Mouse (Mus musculus) gastrocnemius, postnatal 10 days (tissue): ENCODE data around the gene Crk. TPM values are rescaled to one million over a fixed set of nuclear protein-coding genes. Genes with fewer than 3 reads are reported as not detected.

Experiments
- DNase-seq: peaks from one replicate; pipeline ENCODE4 v3.0.0; 2021; ENCODE audit warnings: mixed read lengths
- long read RNA-seq, 2 experiments: library from polyadenylated mRNA; stranded (forward); transcript quantifications; one replicate each; pipeline ENCODE4 v2.0.0; 2021
- total RNA-seq, 2 experiments: library from RNA; stranded (reverse); gene quantifications; 2 replicates each; pipeline ENCODE4 v1.2.3; 2021

The Crk gene
- 10 to 100 TPM; 53.0 to 59.8 TPM for total RNA-seq
- long read RNA-seq, experiment 1, full-length matches to known transcripts, result 42 of 51 reads
- long read RNA-seq, experiment 1, partial matches to known transcripts, result 7 of 51 reads
- long read RNA-seq, experiment 1, other reads (novel, unspliced or antisense), result 2 of 51 reads
- long read RNA-seq, experiment 2, full-length matches to known transcripts, result 20 of 25 reads
- long read RNA-seq, experiment 2, partial matches to known transcripts, result 4 of 25 reads
- long read RNA-seq, experiment 2, other reads (novel, unspliced or antisense), result 1 of 25 reads

DNA sequence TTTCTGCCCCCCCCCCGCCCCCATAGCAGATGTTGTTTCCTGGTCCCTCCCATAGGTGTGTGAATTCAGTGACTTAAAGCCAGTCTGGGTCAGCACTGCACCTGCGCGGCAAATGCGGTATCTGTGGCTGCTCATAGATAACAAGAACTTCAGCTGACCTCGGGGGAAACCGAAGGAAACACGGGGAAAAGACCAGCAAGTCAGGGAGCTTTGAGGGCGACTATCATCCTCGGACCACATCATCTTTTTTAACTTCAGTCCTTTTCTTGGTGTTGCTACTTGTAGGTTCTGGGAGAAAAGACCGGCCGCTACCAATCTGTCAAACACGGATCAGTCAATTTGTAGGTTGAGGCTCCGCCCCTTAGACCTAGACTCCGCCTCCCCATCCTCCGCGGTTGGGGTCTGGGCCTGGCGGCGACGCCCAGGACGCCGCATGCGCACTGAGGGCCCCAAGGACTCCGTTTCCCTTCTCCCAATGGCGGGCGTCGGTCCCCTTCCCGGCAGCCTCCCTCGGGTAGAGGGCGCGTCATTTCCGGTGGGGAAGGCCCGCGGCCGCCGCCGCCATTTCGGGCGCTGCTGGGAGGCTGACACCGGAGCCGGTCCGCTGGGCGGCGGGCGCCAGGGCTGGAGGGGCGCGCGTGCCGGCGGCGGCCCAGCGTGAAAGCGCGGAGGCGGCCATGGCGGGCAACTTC is at the start of gene Crk:
TSS of gene Crk (plus strand) at position 513 of the 692 bp plus-strand sequence.
- peak; percentile 99 for DNase-seq

DNA sequence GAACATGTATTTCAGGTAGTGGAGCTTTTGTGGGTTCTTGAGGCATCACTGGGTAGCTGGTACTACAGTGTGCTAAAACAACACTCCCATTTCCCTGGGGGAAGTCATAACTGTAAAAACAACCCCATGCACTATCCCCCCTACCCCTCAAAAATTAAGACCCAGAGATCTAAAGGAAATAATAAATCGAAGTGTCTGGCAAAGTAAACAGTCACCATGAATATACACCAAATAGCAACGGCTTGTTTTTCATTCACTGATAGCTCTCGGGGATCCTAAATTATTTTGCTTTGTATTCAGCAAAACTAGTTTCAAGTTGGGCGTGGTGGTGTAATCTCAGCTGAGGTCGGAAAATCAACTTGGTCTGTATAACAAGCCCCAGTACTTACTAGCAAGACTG is 49.0 kb upstream of the Crk start:
- DNase-seq, result no peak

DNA sequence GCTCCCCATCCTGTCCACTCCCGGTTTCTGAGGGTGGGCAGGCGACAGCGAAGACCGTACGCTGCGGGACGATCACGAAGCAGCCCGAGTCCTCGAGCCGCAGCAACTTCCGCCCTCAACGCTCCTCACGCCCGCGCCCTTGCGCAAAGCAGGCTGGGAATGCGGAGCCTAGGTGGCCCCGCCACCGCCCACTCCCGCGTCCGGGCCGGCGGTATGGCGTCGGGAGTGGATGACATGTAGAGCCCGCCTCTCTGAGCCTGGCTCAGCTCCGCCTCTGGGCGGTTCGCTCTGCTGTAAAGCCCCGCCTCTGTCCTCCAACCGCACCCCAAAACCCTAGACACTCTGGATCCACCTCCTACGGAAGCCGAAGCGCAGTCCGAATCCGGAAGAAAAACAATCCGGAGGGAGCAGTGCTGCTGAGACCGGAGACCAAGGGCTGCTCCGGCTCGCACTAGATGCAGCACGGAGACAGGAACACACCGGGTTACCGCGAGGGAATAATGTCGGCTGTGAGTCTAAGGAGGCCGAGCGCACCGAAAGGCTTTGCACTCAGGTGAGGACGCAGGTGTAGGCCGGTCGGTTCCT is 48.3 kb upstream of the Crk start, which contains the start of gene Inpp5k:
TSS of gene Inpp5k (plus strand) at position 344 of the 585 bp plus-strand sequence.
- DNase-seq, result peak; percentile 90

GRCm38 (mm10) chr11:75631561-75632225 is 47.4 kb upstream of the Crk start:
- DNase-seq, result no peak

- DNase-seq, result no peak
Observed at GRCm38 (mm10) chr11:75632921-75633320, 46.1 kb upstream of the Crk start.

DNA sequence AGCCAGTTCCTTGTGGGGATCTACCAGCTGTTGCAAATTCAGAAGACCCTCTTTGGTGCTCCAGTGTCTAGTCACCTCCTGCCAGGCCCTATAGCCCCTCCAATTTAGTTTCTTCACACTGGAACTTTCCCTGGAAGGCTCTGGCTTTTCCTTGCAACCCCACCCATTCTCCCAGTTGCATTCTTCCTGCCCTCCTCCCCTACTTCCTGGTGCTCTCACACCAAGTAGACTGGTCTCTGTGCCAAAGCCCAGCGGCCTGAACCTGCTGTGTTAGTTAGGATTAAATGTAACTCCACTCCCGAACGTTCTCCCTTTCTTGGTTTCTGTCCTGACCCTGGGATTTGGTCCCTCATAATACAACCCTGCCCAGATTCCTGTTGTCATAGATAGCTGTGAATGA is 44.3 kb upstream of the Crk start:
- DNase-seq, result no peak

DNA sequence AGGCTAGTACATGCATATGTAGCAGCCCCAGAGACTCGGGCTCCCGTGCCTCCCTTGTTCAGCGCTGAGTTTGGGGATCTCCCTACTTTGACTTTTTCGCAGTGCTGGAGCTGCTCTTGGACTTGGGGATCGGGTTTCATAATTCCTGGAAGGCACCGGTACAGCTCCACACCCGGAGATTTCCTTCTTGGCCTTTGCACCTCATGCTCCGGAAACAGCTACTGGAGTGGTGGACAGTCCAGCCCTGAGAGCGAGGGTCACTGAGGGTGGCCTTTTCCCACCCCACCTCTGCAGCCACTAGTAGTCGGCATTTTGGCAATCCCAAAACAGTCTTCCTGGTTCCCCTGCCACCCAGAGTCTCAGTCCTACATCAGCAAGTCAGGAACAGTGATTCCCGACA is 43.7 kb upstream of the Crk start:
- DNase-seq, result no peak

DNA sequence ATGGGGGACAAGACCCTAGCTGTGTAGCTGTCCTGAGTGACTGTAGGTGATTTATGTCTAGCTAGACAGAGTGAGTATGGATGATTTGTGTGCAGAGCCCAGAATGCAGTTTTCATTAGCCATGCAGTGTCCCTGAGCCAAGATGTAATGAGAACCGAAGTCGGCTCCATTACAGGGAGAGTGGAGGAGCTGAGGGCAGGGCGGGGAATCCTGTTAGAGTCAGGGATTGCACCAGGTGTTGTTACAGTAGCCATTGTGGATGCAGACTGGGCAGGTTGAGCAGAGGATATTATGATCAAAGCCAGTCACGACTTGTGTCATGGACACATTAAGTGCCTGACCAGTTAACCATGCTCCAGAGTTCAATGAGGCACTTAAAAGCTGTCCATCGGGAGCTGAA is 35.7 kb upstream of the Crk start:
- DNase-seq, result no peak

GRCm38 (mm10) chr11:75644684-75645083 is 34.4 kb upstream of the Crk start:
- DNase-seq, result no peak

DNA sequence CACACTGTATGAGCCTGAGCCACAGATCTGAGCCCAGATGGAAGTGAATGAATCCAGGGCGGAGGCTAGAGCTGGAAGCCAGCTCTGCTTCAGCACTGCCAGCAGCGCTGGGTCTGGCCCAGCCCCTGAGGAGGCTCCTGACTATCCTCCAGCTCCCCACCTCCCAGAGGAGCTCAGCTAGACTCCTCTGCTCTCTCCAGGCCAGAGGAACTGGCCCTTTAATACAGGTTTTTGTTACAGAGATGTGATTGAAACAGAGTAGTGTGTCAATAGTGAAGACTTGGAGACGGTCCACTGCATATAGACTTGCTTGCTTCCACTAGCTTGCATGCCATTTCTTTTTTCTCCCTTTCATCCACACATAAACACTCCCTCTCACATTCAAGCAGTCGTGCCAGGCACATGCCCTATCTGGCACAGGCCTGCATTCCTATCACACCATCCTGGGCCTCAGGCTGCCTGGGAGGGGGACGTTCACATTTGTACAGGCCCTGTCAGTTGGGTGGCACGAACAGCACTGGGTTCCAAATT is 31.3 kb upstream of the Crk start:
- DNase-seq, result peak; percentile 68

- no peak for DNase-seq
Observed at GRCm38 (mm10) chr11:75649155-75649561, 29.9 kb upstream of the Crk start.

DNA sequence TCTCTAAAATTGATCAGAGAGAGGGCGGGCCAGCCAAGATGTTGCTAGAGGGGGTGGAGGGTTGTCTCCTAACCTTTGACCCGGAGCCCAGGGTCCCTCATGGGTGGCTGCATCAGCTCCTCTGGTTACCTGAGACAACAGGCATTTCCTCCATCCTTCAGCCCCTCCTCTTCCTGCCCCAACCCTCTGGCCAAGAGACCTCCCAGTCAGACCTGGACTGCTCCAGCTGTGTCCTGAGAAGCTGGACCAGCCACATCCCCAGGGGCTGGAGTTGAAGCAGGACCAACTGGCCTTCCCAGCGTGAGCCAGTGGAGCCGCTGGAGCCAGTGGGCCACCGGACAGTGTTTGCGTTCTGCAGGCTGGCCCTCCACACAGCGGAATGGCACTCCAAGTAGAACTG is 28.7 kb upstream of the Crk start, which contains the start of gene Myo1c:
TSS of gene Myo1c (plus strand) at position 194 of the 400 bp plus-strand sequence.
- DNase-seq, result peak; percentile 64

GRCm38 (mm10) chr11:75650958-75651425 is 28.1 kb upstream of the Crk start:
- no peak for DNase-seq

DNA sequence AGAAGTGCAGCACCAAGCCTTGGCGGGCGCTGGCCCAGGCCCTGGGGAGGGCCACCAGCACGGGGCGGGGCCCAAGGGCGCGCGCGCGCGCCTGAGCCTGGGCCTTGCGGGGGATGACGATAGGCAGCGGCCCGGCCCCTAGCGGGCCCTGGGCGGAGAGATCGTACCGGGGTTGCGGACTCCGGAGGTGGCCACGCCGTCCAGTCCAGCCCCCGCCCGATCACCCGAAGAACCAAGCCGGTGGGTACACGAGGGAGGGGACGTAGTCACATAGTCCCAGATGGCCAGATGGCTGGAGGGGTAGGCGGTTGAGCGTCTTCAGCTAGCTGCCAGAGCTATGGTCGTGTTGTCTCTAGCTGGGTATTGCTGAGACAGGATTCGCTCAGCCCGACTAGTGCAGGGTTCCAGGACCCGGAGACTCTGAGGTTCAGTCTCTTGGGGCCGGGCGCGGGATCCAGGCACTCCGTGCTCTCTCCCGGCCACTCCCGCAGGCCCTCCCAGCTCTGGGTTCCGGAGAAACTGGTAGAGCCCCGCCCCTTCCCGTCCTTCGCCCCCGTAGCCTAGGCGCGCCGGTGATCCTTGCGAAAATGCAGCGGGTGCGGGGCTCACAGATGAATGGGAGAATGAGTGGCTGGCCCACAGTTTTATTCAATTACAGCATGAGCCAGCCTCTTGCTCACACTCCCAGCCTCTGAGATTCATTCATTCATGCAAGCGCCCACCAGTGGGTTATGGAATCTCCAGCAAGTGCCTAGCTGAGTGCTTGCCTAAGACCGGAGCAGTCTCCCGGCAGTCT is 27.4 kb upstream of the Crk start:
- DNase-seq, result peak; percentile 81

DNA sequence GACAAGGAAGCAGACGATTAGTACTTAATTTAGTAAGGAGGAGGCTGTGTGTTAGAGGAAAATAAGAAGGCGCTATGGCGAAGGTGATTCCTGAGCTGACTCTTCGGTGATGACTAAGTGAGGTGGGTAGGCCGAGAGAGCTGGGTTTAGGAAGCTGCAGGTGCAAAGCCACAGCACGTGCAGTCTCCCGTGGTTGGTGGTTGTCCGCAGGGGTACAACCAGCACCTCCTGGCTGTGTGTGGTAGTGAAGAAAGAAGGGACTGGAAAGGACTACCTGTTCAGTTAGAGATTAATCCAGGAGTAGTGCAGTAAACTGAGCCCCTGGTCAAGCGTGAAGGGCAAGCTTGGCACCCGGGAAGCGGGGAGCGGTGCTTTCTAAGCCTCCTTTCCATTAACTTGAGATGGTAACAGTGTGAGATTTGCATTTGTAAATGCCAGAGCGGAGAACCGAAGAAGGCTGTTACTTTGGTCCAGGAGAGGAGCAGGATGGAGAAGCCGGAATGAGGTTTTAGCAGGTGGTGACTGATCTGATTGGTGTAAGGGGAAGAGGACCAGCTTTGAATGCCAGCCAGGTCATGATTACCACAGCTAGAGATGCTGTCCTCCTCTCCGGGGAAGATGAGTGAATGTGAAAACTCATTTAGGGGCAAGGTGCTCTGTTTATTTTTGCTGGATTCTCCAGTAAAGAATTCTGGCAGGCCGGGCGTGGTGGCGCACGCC is 26.7 kb upstream of the Crk start:
- no peak for DNase-seq

DNA sequence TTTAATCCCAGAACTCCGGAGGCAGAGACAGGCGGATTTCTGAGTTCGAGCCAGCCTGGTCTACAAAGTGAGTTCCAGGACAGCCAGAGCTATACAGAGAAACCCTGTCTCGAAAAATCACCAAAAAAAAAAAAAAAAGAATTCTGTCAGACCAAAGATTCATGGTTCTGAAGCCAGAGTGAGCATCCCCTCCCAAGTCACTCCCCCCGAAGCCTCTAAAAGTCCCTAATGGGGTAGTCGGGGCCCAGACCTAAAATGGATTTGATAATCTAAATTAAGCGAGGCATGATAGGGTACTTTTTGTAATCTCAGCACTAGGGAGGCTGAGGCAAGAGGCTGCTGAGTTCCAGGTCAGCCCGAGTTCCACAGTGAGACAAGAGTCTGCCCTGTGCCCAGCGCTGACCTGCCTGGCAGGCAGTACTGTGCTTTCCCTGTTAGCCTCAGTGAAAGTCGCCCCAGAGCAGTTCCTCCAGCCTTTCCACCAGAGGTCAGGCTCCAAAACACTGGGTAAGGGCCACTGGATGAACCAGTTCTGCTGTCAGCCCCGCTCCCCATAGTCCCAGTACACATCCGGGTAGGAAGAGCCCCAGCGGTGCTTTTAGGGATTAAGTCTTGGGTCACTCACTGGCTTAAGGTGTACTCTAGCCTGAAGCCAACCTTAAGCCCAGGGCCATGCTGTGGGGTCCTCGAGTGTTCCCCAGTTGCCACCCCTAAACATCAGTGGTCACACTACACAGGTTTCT is 25.9 kb upstream of the Crk start:
- DNase-seq, result no peak

- DNase-seq, result peak; percentile 77
Observed at GRCm38 (mm10) chr11:75653781-75654470, 25.1 kb upstream of the Crk start.

GRCm38 (mm10) chr11:75654471-75655390 is 24.3 kb upstream of the Crk start:
- peak; percentile 41 for DNase-seq
